8 mouse cellular contexts compared by ENCODE assay signal in the genomic region with DNA sequence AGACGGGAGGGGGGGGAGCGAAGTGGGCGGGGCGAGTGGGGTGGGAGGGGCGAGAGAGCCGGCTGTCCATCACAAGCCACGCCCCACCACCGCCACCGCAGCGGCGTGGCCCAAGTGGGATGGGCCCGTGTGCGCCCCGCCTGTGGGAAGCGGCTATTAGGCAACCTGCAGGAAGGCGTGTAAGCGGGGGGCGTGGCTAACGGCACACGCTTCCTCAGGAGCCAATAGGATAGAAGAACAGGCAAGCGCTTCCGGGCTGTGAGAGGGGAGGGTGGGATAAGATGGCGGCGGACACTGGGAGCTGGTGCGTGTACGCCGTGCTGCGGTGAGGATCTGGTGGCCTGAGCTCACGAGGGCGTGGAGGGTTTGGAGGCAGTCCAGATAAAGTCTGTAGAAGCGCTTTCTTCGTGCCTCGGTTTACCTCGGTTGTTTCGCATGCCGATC. TPM values are rescaled to one million over a fixed set of nuclear protein-coding genes. Genes with fewer than 3 reads are reported as not detected.
A peak's percentile ranks its signal among the peaks of the same experiment; 100 is the strongest.
DNase-seq lines count a peak whose midpoint lies in the region; ATAC-seq and TF ChIP-seq lines count a peak whose summit lies in the region.

A gene (plus strand): TSS at position 276 of the 444 bp plus-strand sequence.

- H3K9ac ChIP-seq in hindbrain, embryonic 13.5 days, result peak within 1 kb of the TSS; percentile 76

- WGBS in hindbrain, embryonic 13.5 days, result 0% methylated on average over 32 of the region's 36 CpGs

- in situ Hi-C loops in Patski (cut with MboI; ENCODE audit: low pct_unique_long_range_greater_than_20kb), result loop anchor here (5.0 kb wide), 1 partner anchor 112 kb away; no protein-coding TSS in a partner anchor

- peaks cover 33% of the 10 kb centered on the region for H3K27me3 ChIP-seq in Patski
- 0 out of 2 replicates have a peak, but pooled peaks cover 11% of the 10 kb centered on the region for H3K27me3 ChIP-seq in hindbrain, embryonic 13.5 days

- peak; percentile 100 for ATAC-seq in Patski
- peak; percentile 100 for ATAC-seq in hindbrain, embryonic 13.5 days (ENCODE audit: low FRiP score)

- POLR2A ChIA-PET in Patski (lab: Charles Lee), result no interaction called here

- no peak for TF ChIP-seq CTCF in Patski (IDR thresholded peaks at IDR 0.05)

- H3K36me3 ChIP-seq in hindbrain, embryonic 13.5 days, result peaks cover 28% of the 10 kb centered on the region

- no peaks in the 10 kb centered on the region for H3K9me3 ChIP-seq in hindbrain, embryonic 13.5 days

- H3K4me3 ChIP-seq in hindbrain, embryonic 13.5 days, result peak within 1 kb of the TSS; percentile 56

- peak within 1 kb of the TSS; percentile 27 for H3K27ac ChIP-seq in hindbrain, embryonic 13.5 days

- DNase-seq in Patski (ENCODE audit: low read depth, low spot score), result peak; percentile 60
- DNase-seq in cerebellum, postnatal 14 days, result peak; percentile 97 to 98
- peak; percentile 95 to 97 for DNase-seq in frontal cortex, postnatal 14 days (ENCODE audit: low spot score in 2 of 2)
- DNase-seq in layer of hippocampus, postnatal 25 days (ENCODE audit: extremely low spot score in 1 of 2, low spot score in 1 of 2), result peak; percentile 85
- DNase-seq in lung, postnatal 25 days (ENCODE audit: low spot score), result peak; percentile 97
- peak; percentile 99 for DNase-seq in retina, embryonic 14.5 days (ENCODE audit: low spot score)
- peak; percentile 97 for DNase-seq in thymus, postnatal 4 days

- H3K4me1 ChIP-seq in hindbrain, embryonic 13.5 days (replicated peaks), result peaks cover 10% of the 10 kb centered on the region

- peak within 1 kb of the TSS; percentile 84 for H3K4me2 ChIP-seq in hindbrain, embryonic 13.5 days

- CTCF ChIA-PET in Patski (lab: Charles Lee), result interaction anchor here (1.4 to 1.6 kb wide), 2 partner anchors 12 to 106 kb away, joined by 3 to 4 read pairs; a partner anchor contains a TSS

RNA-seq across cellular contexts. Expression of the gene that starts here (rescaled TPM):
- 13.7 TPM for polyA plus RNA-seq in Patski (2021)
- 33.8 and 37.2 TPM in 2 replicates for polyA plus RNA-seq in hindbrain, embryonic 13.5 days (2015; fragmentation: Nextera tagmentation; extraction: Ambion mirVana)
- 10 to 100 TPM; 34.2 to 39.1 TPM for total RNA-seq in layer of hippocampus, postnatal 25 days (2021)

Comparison
In these comparisons a context has a peak if more than half of its experiments do, and no peak if none do; other contexts are left out.
1. Peak in every context shown above with its lines: DNase-seq, ATAC-seq, H3K4me3 ChIP-seq and H3K27ac ChIP-seq.